14 mouse cellular contexts compared by ENCODE assay signal in genomic region chr6:4652596-4653134, GRCm38 (mm10). TPM values are rescaled to one million over a fixed set of nuclear protein-coding genes. Genes with fewer than 3 reads are reported as not detected.
DNase-seq lines count a peak whose midpoint lies in the region; ATAC-seq and TF ChIP-seq lines count a peak whose summit lies in the region.
"Had no signal": no experiment of that assay in that cellular context is flagged by ENCODE, and none has a peak within 500 bp of the region (broad histone marks: within the 10 kb centered on the region; RNA-seq: fewer than 3 reads in every experiment).

No protein-coding gene starts in this region.

- H3K9ac ChIP-seq in heart, embryonic 11.5 days (ENCODE audit: low read depth, low read length) = no peak overlapping the region
- no peak overlapping the region for H3K9ac ChIP-seq in midbrain, embryonic 14.5 days (replicated peaks; ENCODE audit: low read length)
- no peak overlapping the region for H3K9ac ChIP-seq in stomach, postnatal 0 days (ENCODE audit: low read length)
- H3K9ac ChIP-seq: hindbrain, embryonic 13.5 days; liver, embryonic 13.5 days; stomach, embryonic 15.5 days had no signal

- ATAC-seq in heart, embryonic 11.5 days (replicated peaks; ENCODE audit: insufficient number of reproducible peaks, low FRiP score, low TSS enrichment) = no peak
- ATAC-seq in midbrain, embryonic 14.5 days (ENCODE audit: low FRiP score, low TSS enrichment) = no peak
- ATAC-seq in stomach, postnatal 0 days (ENCODE audit: low FRiP score, low TSS enrichment) = no peak

- H3K9me3 ChIP-seq in heart, embryonic 11.5 days (replicated peaks; ENCODE audit: control insufficient read depth, low read length) = no peaks in the 10 kb centered on the region
- H3K9me3 ChIP-seq in midbrain, embryonic 14.5 days (ENCODE audit: control insufficient read depth, low read length) = no peaks in the 10 kb centered on the region
- H3K9me3 ChIP-seq in midbrain, embryonic 10.5 days (replicated peaks) = peaks cover 6% of the 10 kb centered on the region; the same call in 1 of the 2 replicates
- H3K9me3 ChIP-seq in stomach, postnatal 0 days (ENCODE audit: control insufficient read depth, low read length) = no peaks in the 10 kb centered on the region
- H3K9me3 ChIP-seq: hindbrain, embryonic 13.5 days; liver, embryonic 13.5 days; stomach, embryonic 15.5 days had no signal

- H3K4me2 ChIP-seq in heart, embryonic 11.5 days = no peak overlapping the region
- no peak overlapping the region for H3K4me2 ChIP-seq in midbrain, embryonic 14.5 days (ENCODE audit: low read length)
- no peak overlapping the region for H3K4me2 ChIP-seq in stomach, postnatal 0 days (replicated peaks; ENCODE audit: low read depth)
- H3K4me2 ChIP-seq: hindbrain, embryonic 13.5 days; liver, embryonic 13.5 days; stomach, embryonic 15.5 days had no signal

- H3K36me3 ChIP-seq in heart, embryonic 11.5 days (ENCODE audit: control insufficient read depth, insufficient read depth, low read length) = no peaks in the 10 kb centered on the region
- H3K36me3 ChIP-seq in midbrain, embryonic 14.5 days (ENCODE audit: control insufficient read depth, insufficient read depth, low read length) = no peaks in the 10 kb centered on the region
- H3K36me3 ChIP-seq in midbrain, embryonic 10.5 days = no peaks in the 10 kb centered on the region
- no peaks in the 10 kb centered on the region for H3K36me3 ChIP-seq in stomach, postnatal 0 days (ENCODE audit: control insufficient read depth, insufficient read depth, low read length)
- H3K36me3 ChIP-seq: hindbrain, embryonic 13.5 days; liver, embryonic 13.5 days; stomach, embryonic 15.5 days had no signal

- peak; percentile 38 for TF ChIP-seq CTCF in stomach, postnatal 0 days (IDR thresholded peaks at IDR 0.05; ENCODE audit: low read depth)

- no peaks in the 10 kb centered on the region for H3K27me3 ChIP-seq in heart, embryonic 11.5 days (ENCODE audit: control insufficient read depth, insufficient read depth, low read length)
- H3K27me3 ChIP-seq in midbrain, embryonic 14.5 days (ENCODE audit: control insufficient read depth, insufficient read depth, low read length) = no peaks in the 10 kb centered on the region
- no peaks in the 10 kb centered on the region for H3K27me3 ChIP-seq in midbrain, embryonic 10.5 days (ENCODE audit: low read depth, poor library complexity, severe bottlenecking)
- H3K27me3 ChIP-seq in stomach, postnatal 0 days (ENCODE audit: control insufficient read depth, insufficient read depth, low read length) = no peaks in the 10 kb centered on the region
- H3K27me3 ChIP-seq: hindbrain, embryonic 13.5 days; liver, embryonic 13.5 days; stomach, embryonic 15.5 days had no signal

- H3K4me1 ChIP-seq in heart, embryonic 11.5 days (ENCODE audit: control insufficient read depth, insufficient read depth, low read length) = no peaks in the 10 kb centered on the region; the same call in 1 of the 2 replicates
- H3K4me1 ChIP-seq in midbrain, embryonic 14.5 days (ENCODE audit: control insufficient read depth, insufficient read depth, low read length) = no peaks in the 10 kb centered on the region
- no peaks in the 10 kb centered on the region for H3K4me1 ChIP-seq in midbrain, embryonic 10.5 days
- H3K4me1 ChIP-seq in stomach, postnatal 0 days (replicated peaks; ENCODE audit: control insufficient read depth, insufficient read depth) = no peaks in the 10 kb centered on the region
- H3K4me1 ChIP-seq: hindbrain, embryonic 13.5 days; liver, embryonic 13.5 days; stomach, embryonic 15.5 days had no signal

- no peak for TF ChIP-seq EP300 in stomach, postnatal 0 days (optimal IDR thresholded peaks at IDR 0.05)

- WGBS in heart, embryonic 11.5 days (ENCODE audit: insufficient replicate concordance) = 75% methylated on average over 8 of the region's 8 CpGs
- WGBS in midbrain, embryonic 14.5 days = 83% methylated on average over 8 of the region's 8 CpGs
- WGBS in midbrain, embryonic 10.5 days = 82% methylated on average over 8 of the region's 8 CpGs
- WGBS in stomach, postnatal 0 days = 79% methylated on average over 8 of the region's 8 CpGs

- H3K27ac ChIP-seq in heart, embryonic 11.5 days (ENCODE audit: low read depth, low read length) = no peak overlapping the region
- H3K27ac ChIP-seq in midbrain, embryonic 14.5 days (replicated peaks; ENCODE audit: low read depth, low read length) = no peak overlapping the region
- no peak overlapping the region for H3K27ac ChIP-seq in midbrain, embryonic 10.5 days (replicated peaks)
- H3K27ac ChIP-seq in stomach, postnatal 0 days (replicated peaks) = no peak overlapping the region
- H3K27ac ChIP-seq: hindbrain, embryonic 13.5 days; liver, embryonic 13.5 days; stomach, embryonic 15.5 days had no signal

- no peak overlapping the region for H3K4me3 ChIP-seq in heart, embryonic 11.5 days (ENCODE audit: low read depth, low read length)
- H3K4me3 ChIP-seq in midbrain, embryonic 14.5 days (replicated peaks; ENCODE audit: low read depth, low read length) = no peak overlapping the region
- no peak overlapping the region for H3K4me3 ChIP-seq in midbrain, embryonic 10.5 days
- no peak overlapping the region for H3K4me3 ChIP-seq in stomach, postnatal 0 days (ENCODE audit: low read depth, low read length)
- H3K4me3 ChIP-seq: hindbrain, embryonic 13.5 days; liver, embryonic 13.5 days; stomach, embryonic 15.5 days had no signal

- DNase-seq in heart, postnatal 4 days = peak; percentile 8
- DNase-seq in midbrain, embryonic 14.5 days = peak; percentile 12
- DNase-seq in midbrain, embryonic 10.5 days (ENCODE audit: low spot score) = no peak
- DNase-seq in adipocyte (ENCODE audit: low spot score) = peak; percentile 25
- no peak for DNase-seq in stomach, postnatal 0 days (ENCODE audit: low spot score)
- DNase-seq in spleen, postnatal 4 days (ENCODE audit: low spot score in 2 of 2) = no peak
- DNase-seq: cerebellum, adult 11 months; gastrocnemius, postnatal 36 days; kidney, adult 8-10 months; liver, embryonic 13.5 days; thymus, postnatal 36 days had no signal

RNA-seq across cellular contexts. Expression of gene Casd1, which starts 52.0 kb away (rescaled TPM):
- 10 to 100 TPM; 34.5 to 34.6 TPM for total RNA-seq in heart, postnatal 4 days (2021)
- polyA plus RNA-seq in heart, embryonic 11.5 days (2014; fragmentation: Nextera tagmentation; extraction: Ambion mirVana) = 30.2 and 37.2 TPM in 2 replicates
- 43.2 and 61.9 TPM in 2 replicates for polyA plus RNA-seq in midbrain, embryonic 14.5 days (2014; fragmentation: Nextera tagmentation; extraction: Ambion mirVana)
- polyA plus RNA-seq in midbrain, embryonic 10.5 days (2016; fragmentation: Nextera tagmentation; extraction: Ambion mirVana) = 32.0 and 32.2 TPM in 2 replicates
- polyA plus RNA-seq in stomach, postnatal 0 days (2015; fragmentation: Nextera tagmentation; extraction: Ambion mirVana) = 9.5 and 9.7 TPM in 2 replicates

Comparison
In these comparisons a context has a peak if more than half of its experiments do, and no peak if none do; other contexts are left out.
1. DNase-seq: peak in heart, postnatal 4 days (single experiment), midbrain, embryonic 14.5 days (single experiment) and adipocyte (single experiment); none in midbrain, embryonic 10.5 days (single experiment), stomach, postnatal 0 days (single experiment) and spleen, postnatal 4 days (0 of 2).